Mouse (Mus musculus): ENCODE measurements around the gene Tmem141. TPM values are rescaled to one million over a fixed set of nuclear protein-coding genes. Genes with fewer than 3 reads are reported as not detected.

Tmem141 gene
- polyA plus RNA-seq, 1 experiment from 2014 or later: 25.0 TPM

- H3K9ac ChIP-seq (replicated peaks): no peak overlapping the region
- peaks cover 73% of the 10 kb centered on the region for H3K36me3 ChIP-seq
- H3K4me1 ChIP-seq: no peaks in the 10 kb centered on the region
- ATAC-seq (replicated peaks): no peak
- H3K4me3 ChIP-seq: no peak overlapping the region
- H3K27ac ChIP-seq (replicated peaks): no peak overlapping the region
- no peaks in the 10 kb centered on the region for H3K27me3 ChIP-seq
- no peak overlapping the region for H3K4me2 ChIP-seq (replicated peaks)
- no peaks in the 10 kb centered on the region for H3K9me3 ChIP-seq
- 81% methylated on average over 2 of the region's 2 CpGs for WGBS
Measured at GRCm38 (mm10) chr2:25600037-25600436, 21.8 kb downstream of the Tmem141 start.

- Histone ChIP-seq H3K27ac (replicated peaks) (no peak overlapping the region), H3K4me3 (no peak overlapping the region), H3K9me3 (no peaks in the 10 kb centered on the region), H3K27me3 (no peaks in the 10 kb centered on the region), H3K36me3 (peaks cover 81% of the 10 kb centered on the region), H3K4me2 (replicated peaks) (no peak overlapping the region), H3K9ac (replicated peaks) (no peak overlapping the region), H3K4me1 (no peaks in the 10 kb centered on the region)
- 100% methylated on average over 1 of the region's 1 CpGs for WGBS
- no peak for ATAC-seq (replicated peaks)
Measured at GRCm38 (mm10) chr2:25598749-25599148, 23.1 kb downstream of the Tmem141 start.

GRCm38 (mm10) chr2:25596765-25597510 lies 24.9 kb downstream of the Tmem141 start:
- 94% methylated on average over 5 of the region's 5 CpGs for WGBS
- no peaks in the 10 kb centered on the region for H3K9me3 ChIP-seq
- no peak overlapping the region for H3K4me2 ChIP-seq (replicated peaks)
- H3K27ac ChIP-seq (replicated peaks): no peak overlapping the region
- ATAC-seq (replicated peaks): no peak
- no peak overlapping the region for H3K9ac ChIP-seq (replicated peaks)
- peaks cover 93% of the 10 kb centered on the region for H3K36me3 ChIP-seq
- H3K4me1 ChIP-seq: no peaks in the 10 kb centered on the region
- H3K4me3 ChIP-seq: no peak overlapping the region
- H3K27me3 ChIP-seq: no peaks in the 10 kb centered on the region

GRCm38 (mm10) chr2:25591863-25592262 lies 29.9 kb downstream of the Tmem141 start:
- Histone ChIP-seq H3K4me1 (no peaks in the 10 kb centered on the region), H3K27me3 (no peaks in the 10 kb centered on the region), H3K9me3 (no peaks in the 10 kb centered on the region), H3K4me3 (no peak overlapping the region), H3K4me2 (replicated peaks) (no peak overlapping the region), H3K36me3 (peaks cover 72% of the 10 kb centered on the region), H3K27ac (replicated peaks) (no peak overlapping the region), H3K9ac (replicated peaks) (no peak overlapping the region)
- no peak for ATAC-seq (replicated peaks)
- WGBS: 81% methylated on average over 2 of the region's 2 CpGs

- Histone ChIP-seq H3K36me3 (peaks cover 68% of the 10 kb centered on the region), H3K4me3 (no peak overlapping the region), H3K9me3 (no peaks in the 10 kb centered on the region), H3K27me3 (no peaks in the 10 kb centered on the region), H3K9ac (replicated peaks) (no peak overlapping the region), H3K27ac (replicated peaks) (no peak overlapping the region), H3K4me1 (no peaks in the 10 kb centered on the region), H3K4me2 (replicated peaks) (no peak overlapping the region)
- ATAC-seq (replicated peaks): no peak
- WGBS: 95% methylated on average over 8 of the region's 8 CpGs
Measured at GRCm38 (mm10) chr2:25588227-25588907, 33.4 kb downstream of the Tmem141 start.

GRCm38 (mm10) chr2:25587290-25587689 lies 34.5 kb downstream of the Tmem141 start:
- no peak overlapping the region for H3K27ac ChIP-seq (replicated peaks)
- H3K9me3 ChIP-seq: no peaks in the 10 kb centered on the region
- H3K36me3 ChIP-seq: peaks cover 60% of the 10 kb centered on the region
- H3K9ac ChIP-seq (replicated peaks): no peak overlapping the region
- no peak overlapping the region for H3K4me3 ChIP-seq
- peaks cover 5% of the 10 kb centered on the region for H3K4me1 ChIP-seq
- no peak overlapping the region for H3K4me2 ChIP-seq (replicated peaks)
- WGBS: 90% methylated on average over 8 of the region's 8 CpGs
- no peaks in the 10 kb centered on the region for H3K27me3 ChIP-seq
- ATAC-seq (replicated peaks): no peak

GRCm38 (mm10) chr2:25585601-25586000 lies 36.2 kb downstream of the Tmem141 start:
- ATAC-seq (replicated peaks): no peak
- peaks cover 6% of the 10 kb centered on the region for H3K27me3 ChIP-seq
- WGBS: 89% methylated on average over 3 of the region's 3 CpGs
- H3K4me1 ChIP-seq: peaks cover 20% of the 10 kb centered on the region
- H3K27ac ChIP-seq (replicated peaks): no peak overlapping the region
- H3K9me3 ChIP-seq: no peaks in the 10 kb centered on the region
- H3K36me3 ChIP-seq: peaks cover 44% of the 10 kb centered on the region
- no peak overlapping the region for H3K4me3 ChIP-seq
- H3K4me2 ChIP-seq (replicated peaks): no peak overlapping the region
- no peak overlapping the region for H3K9ac ChIP-seq (replicated peaks)

GRCm38 (mm10) chr2:25584856-25585255 lies 36.9 kb downstream of the Tmem141 start:
- Histone ChIP-seq H3K27me3 (peaks cover 14% of the 10 kb centered on the region), H3K4me3 (no peak overlapping the region), H3K9ac (replicated peaks) (no peak overlapping the region), H3K4me1 (peaks cover 27% of the 10 kb centered on the region), H3K4me2 (replicated peaks) (no peak overlapping the region), H3K36me3 (peaks cover 36% of the 10 kb centered on the region), H3K27ac (replicated peaks) (no peak overlapping the region), H3K9me3 (no peaks in the 10 kb centered on the region)
- no peak for ATAC-seq (replicated peaks)
- 88% methylated on average over 4 of the region's 4 CpGs for WGBS

GRCm38 (mm10) chr2:25584152-25584551 lies 37.7 kb downstream of the Tmem141 start:
- 94% methylated on average over 3 of the region's 3 CpGs for WGBS
- Histone ChIP-seq H3K4me2 (replicated peaks) (no peak overlapping the region), H3K4me1 (peaks cover 33% of the 10 kb centered on the region), H3K27me3 (peaks cover 21% of the 10 kb centered on the region), H3K4me3 (no peak overlapping the region), H3K9ac (replicated peaks) (no peak overlapping the region), H3K36me3 (peaks cover 35% of the 10 kb centered on the region), H3K27ac (replicated peaks) (no peak overlapping the region), H3K9me3 (no peaks in the 10 kb centered on the region)
- no peak for ATAC-seq (replicated peaks)

GRCm38 (mm10) chr2:25583571-25583970 lies 38.2 kb downstream of the Tmem141 start:
- H3K27me3 ChIP-seq: peaks cover 26% of the 10 kb centered on the region
- no peaks in the 10 kb centered on the region for H3K9me3 ChIP-seq
- peaks cover 38% of the 10 kb centered on the region for H3K4me1 ChIP-seq
- H3K4me2 ChIP-seq (replicated peaks): no peak overlapping the region
- peaks cover 34% of the 10 kb centered on the region for H3K36me3 ChIP-seq
- H3K9ac ChIP-seq (replicated peaks): no peak overlapping the region
- H3K4me3 ChIP-seq: no peak overlapping the region
- WGBS: 71% methylated on average over 4 of the region's 4 CpGs
- H3K27ac ChIP-seq (replicated peaks): no peak overlapping the region
- no peak for ATAC-seq (replicated peaks)

GRCm38 (mm10) chr2:25583120-25583481 lies 38.7 kb downstream of the Tmem141 start:
- 82% methylated on average over 6 of the region's 6 CpGs for WGBS
- no peak overlapping the region for H3K9ac ChIP-seq (replicated peaks)
- H3K27me3 ChIP-seq: peaks cover 31% of the 10 kb centered on the region
- H3K9me3 ChIP-seq: no peaks in the 10 kb centered on the region
- no peak overlapping the region for H3K27ac ChIP-seq (replicated peaks)
- H3K4me1 ChIP-seq: peaks cover 43% of the 10 kb centered on the region
- H3K36me3 ChIP-seq: peaks cover 30% of the 10 kb centered on the region
- ATAC-seq (replicated peaks): no peak; the same call in 1 of the 2 replicates
- no peak overlapping the region for H3K4me3 ChIP-seq
- no peak overlapping the region for H3K4me2 ChIP-seq (replicated peaks)

GRCm38 (mm10) chr2:25582466-25583119 lies 39.2 kb downstream of the Tmem141 start:
- Histone ChIP-seq H3K27me3 (peaks cover 36% of the 10 kb centered on the region), H3K4me2 (replicated peaks) (no peak overlapping the region), H3K4me3 (no peak overlapping the region), H3K9me3 (no peaks in the 10 kb centered on the region), H3K4me1 (peaks cover 48% of the 10 kb centered on the region), H3K36me3 (peaks cover 30% of the 10 kb centered on the region), H3K27ac (replicated peaks) (peak overlapping the region; percentile 6; the same call in 1 of the 2 replicates), H3K9ac (replicated peaks) (no peak overlapping the region; the same call in 1 of the 2 replicates)
- no peak for ATAC-seq (replicated peaks)
- WGBS: 48% methylated on average over 12 of the region's 12 CpGs
